Comparison of ENCODE assay signal across 11 mouse cellular contexts in the genomic region with DNA sequence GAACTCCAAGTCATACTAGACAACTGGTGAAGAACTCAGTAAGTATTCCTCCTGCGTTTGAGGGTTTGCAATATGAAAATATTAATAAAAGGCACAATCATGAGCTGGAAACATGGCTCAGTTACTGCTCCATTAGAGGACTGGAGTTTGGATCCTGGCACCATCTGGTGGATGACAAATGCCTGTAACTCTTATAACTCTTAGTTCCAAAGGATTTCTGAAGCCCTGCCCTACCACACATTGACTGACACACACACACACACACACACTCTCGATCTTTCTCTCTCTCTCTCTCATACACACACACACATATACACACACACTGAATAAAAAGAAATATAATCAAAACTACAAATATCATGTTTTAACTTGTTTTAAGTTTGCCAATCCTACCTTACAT.
DNase-seq lines count a peak whose midpoint lies in the region; ATAC-seq and TF ChIP-seq lines count a peak whose summit lies in the region.
"Had no signal": no experiment of that assay in that cellular context is flagged by ENCODE, and none has a peak within 500 bp of the region (broad histone marks: within the 10 kb centered on the region; RNA-seq: fewer than 3 reads in every experiment).

No protein-coding gene starts in this region.

- H3K9ac ChIP-seq in hindbrain, embryonic 12.5 days, result no peak overlapping the region
- H3K9ac ChIP-seq in CH12.LX (ENCODE audit: insufficient read depth, low read depth), result no peak overlapping the region
- H3K9ac ChIP-seq: embryonic facial prominence, embryonic 12.5 days had no signal

- H3K9me3 ChIP-seq in hindbrain, embryonic 12.5 days (replicated peaks), result no peaks in the 10 kb centered on the region
- no peaks in the 10 kb centered on the region for H3K9me3 ChIP-seq in hindbrain, embryonic 10.5 days
- H3K9me3 ChIP-seq in CH12.LX (replicated peaks; ENCODE audit: low read length), result no peaks in the 10 kb centered on the region
- H3K9me3 ChIP-seq: embryonic facial prominence, embryonic 12.5 days had no signal

- no peaks in the 10 kb centered on the region for H3K27me3 ChIP-seq in hindbrain, embryonic 12.5 days
- H3K27me3 ChIP-seq in hindbrain, embryonic 10.5 days (ENCODE audit: insufficient read depth, poor library complexity, severe bottlenecking), result no peaks in the 10 kb centered on the region
- no peaks in the 10 kb centered on the region for H3K27me3 ChIP-seq in CH12.LX (replicated peaks)
- H3K27me3 ChIP-seq: embryonic facial prominence, embryonic 12.5 days had no signal

- no peak for TF ChIP-seq POLR2A in CH12.LX (IDR thresholded peaks at IDR 0.05; ENCODE audit: low read depth, low read length)

- peak; percentile 25 to 40 for DNase-seq in cerebellum, adult 18-20 months
- no peak for DNase-seq in cerebellum, adult 8-10 months
- DNase-seq in hindbrain, embryonic 10.5 days (ENCODE audit: low spot score), result no peak
- no peak for DNase-seq in CH12.LX (ENCODE audit: extremely low read depth)
- peak; percentile 43 to 50 for DNase-seq in left cerebral cortex, postnatal 14 days (ENCODE audit: low spot score in 2 of 2)
- DNase-seq in thymus, postnatal 25 days, result no peak
- DNase-seq in kidney, adult 8-10 months, result no peak
- DNase-seq: lung, postnatal 4 days had no signal

- H3K36me3 ChIP-seq in hindbrain, embryonic 12.5 days, result no peaks in the 10 kb centered on the region
- no peaks in the 10 kb centered on the region for H3K36me3 ChIP-seq in hindbrain, embryonic 10.5 days
- no peaks in the 10 kb centered on the region for H3K36me3 ChIP-seq in CH12.LX (replicated peaks in 1 of 2; ENCODE audit: control insufficient read depth in 1 of 2, insufficient read depth in 1 of 2, low read length in 1 of 2)
- H3K36me3 ChIP-seq: embryonic facial prominence, embryonic 12.5 days had no signal

- TF ChIP-seq EP300 in CH12.LX (IDR thresholded peaks at IDR 0.05; ENCODE audit: low read length), result no peak

- peak in 1 of 2 experiments; percentile 7; a peak in 1 of 4 replicates for TF ChIP-seq CTCF in CH12.LX (conservative IDR thresholded peaks at IDR 0.05 in 1 of 2, IDR thresholded peaks at IDR 0.05 in 1 of 2; ENCODE audit: low read depth in 2 of 2, low read length in 2 of 2)

- in situ Hi-C loops in CH12.LX (cut with MboI; ENCODE audit: low pct_ligation_motif_present, low pct_unique_long_range_greater_than_20kb, low sequenced_read_pairs), result no loop called here

- no peak overlapping the region for H3K27ac ChIP-seq in hindbrain, embryonic 12.5 days
- H3K27ac ChIP-seq in hindbrain, embryonic 10.5 days, result no peak overlapping the region
- H3K27ac ChIP-seq in CH12.LX (ENCODE audit: insufficient read depth, low read depth), result no peak overlapping the region
- H3K27ac ChIP-seq: embryonic facial prominence, embryonic 12.5 days had no signal

- no peak for ATAC-seq in hindbrain, embryonic 12.5 days (ENCODE audit: low FRiP score)
- ATAC-seq: inflammation-experienced regulatory T-cells, adult 6 months had no signal

- H3K79me2 ChIP-seq in CH12.LX (replicated peaks; ENCODE audit: control insufficient read depth, extremely low read depth, insufficient read depth, poor library complexity, severe bottlenecking), result no peaks in the 10 kb centered on the region

- dilution Hi-C loops in CH12.LX (cut with MboI; ENCODE audit: extremely low pct_ligation_motif_present, extremely low pct_unique_long_range_greater_than_20kb, low sequenced_read_pairs), result no loop called here

- intact Hi-C loops in left cerebral cortex, postnatal 14 days (cut with DNase I), result loop anchor here (10.0 kb wide), 1 partner anchor 179 kb away; a partner anchor contains a TSS

- H3K4me2 ChIP-seq in hindbrain, embryonic 12.5 days (replicated peaks), result peak overlapping the region; percentile 3
- H3K4me2 ChIP-seq in CH12.LX (ENCODE audit: insufficient read depth, low read depth, poor library complexity, severe bottlenecking), result no peak overlapping the region
- H3K4me2 ChIP-seq: embryonic facial prominence, embryonic 12.5 days had no signal

- peaks cover 7% of the 10 kb centered on the region for H3K4me1 ChIP-seq in hindbrain, embryonic 12.5 days
- H3K4me1 ChIP-seq in hindbrain, embryonic 10.5 days (replicated peaks), result peaks cover 17% of the 10 kb centered on the region
- H3K4me1 ChIP-seq in CH12.LX (ENCODE audit: control insufficient read depth in 1 of 2, insufficient read depth in 2 of 2), result peaks cover 0 to 18% of the 10 kb centered on the region in 2 experiments; a peak in 2 of 4 replicates
- H3K4me1 ChIP-seq: embryonic facial prominence, embryonic 12.5 days had no signal

- no peak; the same call in 1 of the 2 replicates for TF ChIP-seq RAD21 in CH12.LX (IDR thresholded peaks at IDR 0.05; ENCODE audit: low read depth, low read length)

- WGBS in hindbrain, embryonic 12.5 days, result 84% methylated on average over 2 of the region's 2 CpGs
- 89% methylated on average over 2 of the region's 2 CpGs for WGBS in hindbrain, embryonic 10.5 days

- no peak overlapping the region for H3K4me3 ChIP-seq in hindbrain, embryonic 12.5 days
- H3K4me3 ChIP-seq in hindbrain, embryonic 10.5 days, result no peak overlapping the region
- H3K4me3 ChIP-seq in CH12.LX (replicated peaks in 1 of 3; ENCODE audit: low read depth in 2 of 3, low read length in 2 of 3, poor library complexity in 1 of 3), result no peak overlapping the region
- H3K4me3 ChIP-seq: embryonic facial prominence, embryonic 12.5 days had no signal

TF ChIP-seq in CH12.LX, 34 proteins besides CTCF, POLR2A, EP300 and RAD21:
- TF ChIP-seq SMC3 (IDR thresholded peaks at IDR 0.05; ENCODE audit: low read depth, low read length) (peak; percentile 15; the same call in 1 of the 2 replicates), MEF2A (IDR thresholded peaks at IDR 0.05; ENCODE audit: borderline replicate concordance, low read depth, low read length) (no peak)
TF ChIP-seq in CH12.LX: peak in this region for 1.

Comparison
In these comparisons a context has a peak if more than half of its experiments do, and no peak if none do; other contexts are left out.
1. DNase-seq: peak in cerebellum, adult 18-20 months (2 of 2) and left cerebral cortex, postnatal 14 days (2 of 2); none in cerebellum, adult 8-10 months (single experiment), hindbrain, embryonic 10.5 days (single experiment), CH12.LX (single experiment), thymus, postnatal 25 days (single experiment) and kidney, adult 8-10 months (0 of 2).